Mouse (Mus musculus) liver, postnatal 0 days (tissue): ENCODE data around the gene Olfr157. TPM values are rescaled to one million over a fixed set of nuclear protein-coding genes. Genes with fewer than 3 reads are reported as not detected.

Source experiments
- ATAC-seq: fragments of 200-750 bp; cut with Nextera tagmentation; 2 replicates; pipeline ENCODE4 v1.8.0; 2017; ENCODE audit warnings: mild to moderate bottlenecking, moderate library complexity
- DNase-seq: peaks from one replicate; pipeline ENCODE4 v3.0.0-alpha.2; 2016
- H3K27ac ChIP-seq: fragments of 300-500 bp; sonication (generic); 2 replicates; pipeline ENCODE4 v1.5.1; 2014; ENCODE audit warnings: antibody characterized with exemption, moderate library complexity, mild to moderate bottlenecking, low read depth
- H3K27me3 ChIP-seq: fragments of 300-500 bp; sonication (generic); 2 replicates; pipeline ENCODE4 v1.6.1; 2014; ENCODE audit warnings: low read length, control low read depth, mixed read lengths; ENCODE audit not compliant: insufficient read depth
- H3K36me3 ChIP-seq: fragments of 300-500 bp; sonication (generic); replicated peaks from 2 replicates; pipeline ENCODE4 v1.6.1; 2014; ENCODE audit warnings: mild to moderate bottlenecking, control low read depth, low read length, moderate library complexity, mixed read lengths; ENCODE audit not compliant: insufficient read depth
- H3K4me1 ChIP-seq: fragments of 300-500 bp; sonication (generic); 2 replicates; pipeline ENCODE4 v1.6.1; 2014; ENCODE audit warnings: antibody characterized with exemption, mild to moderate bottlenecking, control low read depth; ENCODE audit not compliant: insufficient read depth
- H3K4me2 ChIP-seq: fragments of 300-500 bp; sonication (generic); 2 replicates; pipeline ENCODE4 v1.6.1; 2014; ENCODE audit warnings: low read depth, mild to moderate bottlenecking, low read length, moderate library complexity, mixed read lengths
- H3K4me3 ChIP-seq: fragments of 300-500 bp; sonication (generic); 2 replicates; pipeline ENCODE4 v1.5.1; 2014; ENCODE audit warnings: low read depth, low read length
- H3K9ac ChIP-seq: fragments of 300-500 bp; sonication (generic); replicated peaks from 2 replicates; pipeline ENCODE4 v1.6.1; 2014; ENCODE audit warnings: mild to moderate bottlenecking, moderate library complexity
- H3K9me3 ChIP-seq: fragments of 300-500 bp; sonication (generic); 2 replicates; pipeline ENCODE4 v1.6.1; 2016; ENCODE audit warnings: mild to moderate bottlenecking, control low read depth, low read length, mixed read lengths
- CTCF ChIP-seq: sonication (generic); IDR thresholded peaks from 2 replicates; pipeline ENCODE4 v1.5.1; 2016; ENCODE audit warnings: antibody characterized with exemption, low read depth
- EP300 ChIP-seq: IDR thresholded peaks from 2 replicates; pipeline ENCODE4 v1.6.1; 2016; ENCODE audit warnings: antibody characterized with exemption, low read depth, mild to moderate bottlenecking
- WGBS: fragments of 180-500 bp; shearing (Covaris S2); extraction: QIAGEN DNeasy Blood & Tissue Kit; methylation state at CpG from one replicate; pipeline ENCODE4 v1.1.7; 2014; ENCODE audit not compliant: insufficient replicate concordance; 5-methylcytosine and 5-hydroxymethylcytosine counted together
- polyA plus RNA-seq: library from polyadenylated mRNA; unstranded; fragments of >200 nt; fragmentation: Nextera tagmentation; extraction: Ambion mirVana; gene quantifications from 2 replicates; pipeline ENCODE4 v1.2.1, GENCODE M21; 2015

Gene Olfr157
- polyA plus RNA-seq, 1 experiment from 2014 or later = not detected

DNA sequence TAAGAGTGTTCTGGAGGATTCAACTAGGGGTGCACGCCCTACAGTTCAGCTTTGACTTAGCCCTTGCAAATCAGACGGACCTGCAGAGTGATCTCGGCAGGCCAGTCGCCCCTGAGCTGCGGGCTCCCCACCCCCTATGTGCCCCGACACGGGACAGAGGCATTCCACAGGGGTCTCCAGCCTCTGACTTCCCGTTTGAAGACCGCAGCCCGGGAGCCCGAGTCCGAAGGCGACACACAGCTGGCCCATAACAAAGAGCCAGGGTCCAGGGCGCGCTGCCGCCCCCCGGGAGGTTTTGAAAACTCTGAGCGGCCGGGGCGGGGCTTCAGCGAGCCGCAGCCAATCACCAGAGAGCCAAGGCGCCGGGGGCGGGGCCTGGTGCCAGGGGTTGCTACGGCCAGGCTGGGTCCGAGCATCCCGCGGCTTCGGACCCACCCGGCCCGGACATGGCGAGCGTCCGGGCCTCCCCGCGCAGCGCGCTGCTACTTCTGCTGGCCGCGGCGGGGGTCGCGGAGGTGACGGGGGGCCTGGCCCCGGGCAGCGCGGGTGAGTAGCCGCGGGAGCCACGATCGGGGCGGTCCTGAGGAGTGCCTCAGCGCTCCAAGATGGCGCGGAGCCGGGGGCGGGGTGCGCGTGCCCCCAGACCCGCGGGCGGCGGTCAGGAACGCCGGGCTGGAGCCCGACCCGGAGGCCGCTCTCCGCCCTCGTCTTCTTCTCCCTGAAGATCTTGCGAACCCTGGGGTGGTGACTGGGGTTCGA lies 35.3 kb upstream of the Olfr157 start, which contains the start of gene Reck:
Gene Reck (plus strand): TSS at position 371 of the 759 bp plus-strand sequence.
- Histone ChIP-seq H3K9me3 (no peaks in the 10 kb centered on the region), H3K4me3 (peak within 1 kb of the TSS; percentile 78), H3K27me3 (no peaks in the 10 kb centered on the region), H3K9ac (peak within 1 kb of the TSS; percentile 69), H3K4me2 (peak within 1 kb of the TSS; percentile 93), H3K4me1 (peaks cover 10% of the 10 kb centered on the region), H3K27ac (no peak within 1 kb of the TSS), H3K36me3 (no peaks in the 10 kb centered on the region)
- DNase-seq = peak; percentile 85
- TF ChIP-seq EP300 (no peak), CTCF (no peak)
- ATAC-seq = peak; percentile 87
- 1% methylated on average over 68 of the region's 73 CpGs for WGBS

DNA sequence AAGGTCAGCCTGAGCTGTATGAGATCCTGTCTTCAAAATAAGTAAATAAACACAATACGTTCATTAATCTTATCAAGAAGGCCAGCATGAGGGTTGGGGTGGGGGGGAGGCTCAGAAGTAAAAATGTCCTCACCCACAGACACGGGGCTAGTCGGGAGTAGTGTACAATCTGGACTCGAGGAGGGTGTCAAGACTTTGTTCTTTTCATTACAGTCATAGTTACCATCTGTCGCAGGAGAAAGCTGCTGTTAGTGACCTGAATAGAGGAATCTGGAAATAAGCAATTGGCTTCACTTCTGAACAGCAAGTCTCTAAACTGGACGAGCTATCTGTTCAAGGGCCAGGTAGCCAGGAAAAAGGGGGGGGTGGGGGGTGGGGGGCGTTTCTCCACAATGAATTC lies 34.5 kb upstream of the Olfr157 start:
- no peak overlapping the region for H3K9ac ChIP-seq
- TF ChIP-seq CTCF (no peak), EP300 (no peak)

GRCm38 (mm10) chr4:43869821-43870220 lies 29.8 kb upstream of the Olfr157 start:
- no peaks in the 10 kb centered on the region for H3K9me3 ChIP-seq
- H3K36me3 ChIP-seq = no peaks in the 10 kb centered on the region
- DNase-seq (no peak), ATAC-seq (no peak)
- H3K4me1 ChIP-seq = no peaks in the 10 kb centered on the region; the same call in 1 of the 2 replicates
- TF ChIP-seq CTCF = no peak
- no peak for TF ChIP-seq EP300
- no peak overlapping the region for H3K9ac ChIP-seq
- H3K27me3 ChIP-seq = no peaks in the 10 kb centered on the region
- no peak overlapping the region for H3K4me3 ChIP-seq
- no peak overlapping the region for H3K27ac ChIP-seq
- no peak overlapping the region for H3K4me2 ChIP-seq
- WGBS = 80% methylated on average over 10 of the region's 10 CpGs

More for the DNA sequence above, 34.5 kb upstream of the Olfr157 start:
- no peaks in the 10 kb centered on the region for H3K27me3 ChIP-seq
- 37% methylated on average over 7 of the region's 7 CpGs for WGBS
- H3K4me1 ChIP-seq = peaks cover 10% of the 10 kb centered on the region
- no peak overlapping the region for H3K4me2 ChIP-seq
- no peaks in the 10 kb centered on the region for H3K36me3 ChIP-seq
- no peaks in the 10 kb centered on the region for H3K9me3 ChIP-seq
- H3K27ac ChIP-seq = no peak overlapping the region
- ATAC-seq = no peak
- no peak for DNase-seq
- H3K4me3 ChIP-seq = no peak overlapping the region; the same call in 1 of the 2 replicates

- no peak for TF ChIP-seq EP300
- peak; percentile 12; the same call in 1 of the 2 replicates for TF ChIP-seq CTCF
- Histone ChIP-seq H3K36me3 (no peaks in the 10 kb centered on the region), H3K27ac (no peak overlapping the region), H3K27me3 (no peaks in the 10 kb centered on the region), H3K4me1 (no peaks in the 10 kb centered on the region), H3K4me2 (no peak overlapping the region), H3K9me3 (no peaks in the 10 kb centered on the region), H3K9ac (no peak overlapping the region), H3K4me3 (no peak overlapping the region)
- 51% methylated on average over 4 of the region's 4 CpGs for WGBS
- ATAC-seq (no peak), DNase-seq (no peak)
Observed at GRCm38 (mm10) chr4:43863298-43863697, 23.3 kb upstream of the Olfr157 start.

- 21% methylated on average over 14 of the region's 14 CpGs for WGBS
- no peak for TF ChIP-seq EP300
- peak; percentile 86 for TF ChIP-seq CTCF
Observed at GRCm38 (mm10) chr4:43860744-43861519, 20.9 kb upstream of the Olfr157 start.

DNA sequence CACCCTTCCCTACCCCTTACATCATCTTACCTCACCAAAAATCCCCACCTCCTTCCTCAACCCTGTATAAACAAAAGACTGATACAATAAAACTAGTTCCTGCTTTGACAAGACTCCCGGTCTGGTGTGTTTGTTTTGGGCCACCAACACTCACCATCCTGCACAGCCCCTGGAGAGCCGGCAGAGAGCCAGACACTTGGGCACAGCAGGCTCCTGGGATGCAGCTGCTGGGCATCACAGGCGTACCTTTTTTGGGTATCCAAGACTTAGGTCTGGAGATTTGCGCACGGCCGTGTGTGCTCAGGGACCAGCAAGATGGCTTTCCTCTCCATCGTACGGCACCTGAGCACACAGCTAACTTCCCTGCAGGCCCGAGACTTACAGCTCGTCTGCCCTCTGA lies 19.9 kb upstream of the Olfr157 start:
- WGBS = 77% methylated on average over 10 of the region's 10 CpGs
- DNase-seq (no peak), ATAC-seq (no peak)
- Histone ChIP-seq H3K4me3 (no peak overlapping the region), H3K9ac (no peak overlapping the region), H3K4me2 (no peak overlapping the region), H3K27ac (no peak overlapping the region), H3K36me3 (no peaks in the 10 kb centered on the region), H3K27me3 (no peaks in the 10 kb centered on the region), H3K4me1 (no peaks in the 10 kb centered on the region), H3K9me3 (no peaks in the 10 kb centered on the region)
- TF ChIP-seq CTCF = no peak
- TF ChIP-seq EP300 = no peak

More at GRCm38 (mm10) chr4:43860744-43861519, 20.9 kb upstream of the Olfr157 start:
- Histone ChIP-seq H3K27ac (no peak overlapping the region), H3K4me2 (no peak overlapping the region), H3K9ac (no peak overlapping the region), H3K4me3 (no peak overlapping the region), H3K27me3 (no peaks in the 10 kb centered on the region), H3K36me3 (no peaks in the 10 kb centered on the region), H3K9me3 (no peaks in the 10 kb centered on the region), H3K4me1 (no peaks in the 10 kb centered on the region)
- DNase-seq (peak; percentile 69), ATAC-seq (no peak)
